Mouse (Mus musculus): ENCODE data around the gene Cpm. TPM values are rescaled to one million over a fixed set of nuclear protein-coding genes. Genes with fewer than 3 reads are reported as not detected.

The Cpm gene
- total RNA-seq, 2 experiments from 2014 or later: 4.0 to 5.3 TPM

DNA sequence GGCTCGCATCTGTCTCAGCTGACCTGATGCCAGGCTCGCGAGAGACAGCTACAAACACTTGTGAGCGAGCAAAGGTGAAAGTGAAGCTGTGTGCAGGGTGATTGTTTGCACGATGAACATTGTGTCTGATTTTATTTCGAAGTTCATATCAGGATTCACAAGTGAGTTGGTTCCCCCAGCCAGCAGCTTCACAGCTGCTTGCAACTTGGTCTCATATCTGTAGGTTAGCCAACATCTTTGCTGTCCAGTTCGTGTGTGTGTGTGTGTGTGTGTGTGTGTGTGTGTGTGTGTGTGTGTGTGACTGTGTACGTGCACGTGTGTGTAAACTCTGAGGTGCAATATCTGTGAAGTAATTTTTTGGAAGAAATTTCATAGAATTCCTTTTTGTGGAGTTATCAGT lies 26.2 kb downstream of the Cpm start:
- DNase-seq (ENCODE audit: low spot score in 2 of 2): no peak
- intact Hi-C loops (cut with DNase I): no loop called here

DNA sequence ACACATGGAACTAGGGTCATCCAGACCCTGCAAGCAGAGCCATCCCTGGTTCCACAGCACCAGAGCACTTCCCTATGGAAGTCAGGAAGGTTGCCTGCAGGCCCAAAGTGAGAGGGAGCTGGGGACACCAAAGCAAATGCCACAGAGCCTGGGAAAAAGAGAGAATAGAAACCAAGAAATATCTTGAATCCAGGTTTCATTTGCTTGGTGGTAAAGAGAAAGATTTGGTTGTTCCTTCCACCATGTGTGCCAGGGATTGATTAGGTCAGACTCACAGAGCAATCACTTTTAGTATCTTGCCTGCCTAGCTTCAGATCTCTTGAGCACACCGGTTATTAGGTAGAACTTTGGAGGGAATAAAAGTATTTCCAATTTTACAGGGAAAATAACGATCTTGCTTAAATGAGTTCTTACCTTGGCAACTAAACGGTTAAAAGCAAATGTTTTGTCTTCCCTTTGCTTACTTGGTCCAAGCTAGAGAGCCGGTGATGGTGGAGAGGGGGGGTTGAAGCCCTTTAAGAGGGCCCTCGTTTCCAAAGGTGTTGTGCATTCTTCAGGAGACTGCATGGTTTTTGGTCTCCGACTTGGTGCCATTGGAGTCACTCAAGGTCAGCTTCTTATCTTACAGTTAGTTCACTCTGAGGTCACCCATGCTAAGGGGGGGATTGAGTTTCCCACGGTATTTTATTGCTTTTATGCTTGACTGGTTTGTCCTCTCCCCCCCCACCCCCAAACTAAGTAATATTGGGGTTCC lies 26.8 kb downstream of the Cpm start:
- no peak for DNase-seq (ENCODE audit: low spot score in 2 of 2)
- intact Hi-C loops (cut with DNase I): no loop called here

DNA sequence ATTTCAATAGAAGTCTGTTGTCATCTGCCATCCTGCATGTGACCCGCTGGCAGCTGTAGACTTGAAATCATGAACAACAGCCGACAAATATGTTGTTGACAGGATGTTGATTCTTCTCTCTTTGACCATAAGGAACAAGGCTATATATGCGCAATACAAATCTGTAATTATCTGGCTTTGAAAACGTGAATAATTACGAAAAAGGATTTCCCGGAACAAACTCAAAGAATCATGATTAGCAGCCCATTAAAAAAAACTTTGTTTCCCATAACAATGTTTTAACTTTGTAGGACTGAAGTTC lies 27.3 kb downstream of the Cpm start:
- intact Hi-C loops (cut with DNase I): no loop called here
- DNase-seq (ENCODE audit: low spot score in 2 of 2): no peak

DNA sequence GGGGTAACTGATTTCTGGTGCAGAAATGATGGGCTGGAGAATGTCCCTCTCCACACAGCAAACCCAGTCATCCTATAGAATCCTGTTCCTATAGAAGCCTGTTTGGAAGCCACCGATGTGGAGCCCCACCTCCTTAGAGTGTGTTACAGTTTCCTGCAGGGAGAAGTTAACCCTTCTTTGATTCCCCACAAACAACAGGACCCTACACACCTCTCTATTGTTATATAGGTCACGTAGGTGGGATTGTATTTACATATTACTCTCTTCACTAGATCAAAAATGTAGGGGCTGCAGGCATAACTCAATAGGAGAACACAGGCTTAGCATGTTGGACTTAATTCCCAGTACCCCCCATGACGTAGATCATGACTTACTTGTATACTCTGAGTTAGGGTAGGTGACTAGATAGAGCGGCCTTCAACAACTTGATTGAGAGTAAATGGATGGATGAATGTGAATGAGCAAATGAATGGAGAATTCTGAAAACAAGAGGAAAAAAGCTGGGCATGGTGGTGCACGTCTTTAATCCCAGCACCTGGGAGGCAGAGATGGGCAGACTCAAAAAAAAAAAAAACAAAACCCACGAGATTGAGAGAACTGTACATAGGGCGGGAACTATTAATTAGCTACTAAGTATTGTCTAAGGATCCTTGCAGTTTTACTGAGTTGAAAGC lies 27.8 kb downstream of the Cpm start:
- intact Hi-C loops (cut with DNase I): no loop called here
- DNase-seq (ENCODE audit: low spot score in 2 of 2): no peak

GRCm38 (mm10) chr10:117657659-117658306 lies 28.5 kb downstream of the Cpm start:
- no peak for DNase-seq (ENCODE audit: low spot score in 2 of 2)
- intact Hi-C loops (cut with DNase I): no loop called here

DNA sequence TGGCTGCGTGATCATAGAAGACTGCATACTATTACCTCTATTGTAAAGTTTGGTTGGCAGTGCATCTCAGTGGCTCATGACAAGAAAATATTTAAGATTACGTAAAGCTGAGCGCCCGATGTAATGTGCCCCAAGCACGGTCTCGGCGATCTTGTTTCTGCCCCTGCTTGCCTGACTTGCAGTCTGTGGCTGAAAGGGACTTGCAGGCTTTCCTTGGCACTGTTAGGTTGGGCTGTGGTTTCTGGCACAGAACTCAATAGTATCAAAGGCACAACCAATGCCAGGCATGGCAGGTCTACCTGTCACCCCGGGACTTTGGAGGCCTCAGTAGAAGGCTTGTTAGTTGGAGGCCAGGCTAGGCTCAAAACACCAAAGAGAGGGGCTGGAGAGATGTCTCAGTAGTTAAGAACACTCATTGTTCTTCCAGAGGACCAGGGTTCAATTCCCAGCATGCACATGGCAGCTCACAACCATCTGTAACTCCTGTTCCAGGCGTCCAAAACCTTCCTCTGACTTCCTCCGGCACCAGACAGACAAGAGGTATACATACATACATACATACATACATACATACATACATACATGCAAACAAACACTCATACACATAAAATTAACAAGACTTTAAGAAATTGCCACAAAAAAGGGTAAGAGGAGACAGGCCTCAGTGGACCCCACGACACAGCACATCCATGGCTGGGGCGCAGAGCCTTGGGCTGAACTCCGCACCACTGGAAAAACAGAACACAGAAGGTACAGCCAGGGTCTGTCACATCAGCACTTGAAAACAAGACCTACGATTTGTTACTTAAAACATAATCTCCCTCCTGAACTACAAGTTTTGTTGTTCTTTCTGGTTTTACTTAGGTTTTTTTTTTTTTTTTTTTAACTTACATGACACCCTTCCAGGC lies 29.5 kb downstream of the Cpm start:
- no peak for DNase-seq (ENCODE audit: low spot score in 2 of 2)
- intact Hi-C loops (cut with DNase I): no loop called here

DNA sequence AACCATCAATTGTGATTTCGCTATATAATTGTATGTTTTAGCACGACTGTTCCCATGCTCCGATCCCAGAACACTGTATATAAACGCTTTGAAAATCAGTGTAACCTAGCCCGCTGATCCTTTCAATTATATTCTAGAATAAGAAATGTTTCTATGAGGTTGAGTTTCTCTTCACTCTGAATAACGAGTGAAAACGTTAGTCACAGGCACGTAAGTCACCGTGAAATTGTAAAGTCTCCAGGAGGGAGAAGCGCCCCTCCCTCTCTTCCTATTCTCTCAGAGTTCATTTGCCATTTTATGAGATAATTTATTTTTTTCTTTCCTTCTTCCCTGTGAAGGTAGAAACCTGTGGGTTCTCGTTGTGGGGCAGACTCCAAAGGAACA lies 30.1 kb downstream of the Cpm start:
- no peak for DNase-seq (ENCODE audit: low spot score in 2 of 2)
- intact Hi-C loops (cut with DNase I): no loop called here

GRCm38 (mm10) chr10:117659819-117660218 lies 30.5 kb downstream of the Cpm start:
- DNase-seq (ENCODE audit: low spot score in 2 of 2): no peak
- intact Hi-C loops (cut with DNase I): no loop called here

- no peak for DNase-seq (ENCODE audit: low spot score in 2 of 2)
- intact Hi-C loops (cut with DNase I): no loop called here
Measured at GRCm38 (mm10) chr10:117662316-117663055, 33.2 kb downstream of the Cpm start.

- no peak for DNase-seq (ENCODE audit: low spot score in 2 of 2)
- intact Hi-C loops (cut with DNase I): no loop called here
Measured at GRCm38 (mm10) chr10:117663056-117663864, 34.0 kb downstream of the Cpm start.

DNA sequence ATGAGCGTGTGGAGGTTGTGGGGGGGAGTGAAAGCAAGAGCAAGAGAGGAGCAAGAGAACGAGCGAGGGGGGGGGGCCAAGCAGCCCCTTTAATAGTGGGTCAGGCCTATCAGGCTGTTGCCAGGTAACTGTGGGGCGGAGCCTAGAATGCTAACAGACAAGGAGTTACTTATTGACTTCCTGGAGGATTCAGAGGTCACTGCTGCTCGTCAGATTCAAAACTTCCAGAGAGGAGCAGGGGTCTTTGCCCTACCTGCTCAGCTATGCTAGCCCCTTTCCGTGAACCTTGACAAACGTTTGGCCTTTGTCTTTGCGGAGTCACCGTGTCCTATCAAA lies 34.5 kb downstream of the Cpm start:
- intact Hi-C loops (cut with DNase I): no loop called here
- no peak for DNase-seq (ENCODE audit: low spot score in 2 of 2)

GRCm38 (mm10) chr10:117664208-117664925 lies 35.1 kb downstream of the Cpm start:
- no peak for DNase-seq (ENCODE audit: low spot score in 2 of 2)
- intact Hi-C loops (cut with DNase I): no loop called here

- DNase-seq (ENCODE audit: low spot score in 2 of 2): no peak
- intact Hi-C loops (cut with DNase I): no loop called here
Measured at GRCm38 (mm10) chr10:117664926-117665209, 35.6 kb downstream of the Cpm start.

DNA sequence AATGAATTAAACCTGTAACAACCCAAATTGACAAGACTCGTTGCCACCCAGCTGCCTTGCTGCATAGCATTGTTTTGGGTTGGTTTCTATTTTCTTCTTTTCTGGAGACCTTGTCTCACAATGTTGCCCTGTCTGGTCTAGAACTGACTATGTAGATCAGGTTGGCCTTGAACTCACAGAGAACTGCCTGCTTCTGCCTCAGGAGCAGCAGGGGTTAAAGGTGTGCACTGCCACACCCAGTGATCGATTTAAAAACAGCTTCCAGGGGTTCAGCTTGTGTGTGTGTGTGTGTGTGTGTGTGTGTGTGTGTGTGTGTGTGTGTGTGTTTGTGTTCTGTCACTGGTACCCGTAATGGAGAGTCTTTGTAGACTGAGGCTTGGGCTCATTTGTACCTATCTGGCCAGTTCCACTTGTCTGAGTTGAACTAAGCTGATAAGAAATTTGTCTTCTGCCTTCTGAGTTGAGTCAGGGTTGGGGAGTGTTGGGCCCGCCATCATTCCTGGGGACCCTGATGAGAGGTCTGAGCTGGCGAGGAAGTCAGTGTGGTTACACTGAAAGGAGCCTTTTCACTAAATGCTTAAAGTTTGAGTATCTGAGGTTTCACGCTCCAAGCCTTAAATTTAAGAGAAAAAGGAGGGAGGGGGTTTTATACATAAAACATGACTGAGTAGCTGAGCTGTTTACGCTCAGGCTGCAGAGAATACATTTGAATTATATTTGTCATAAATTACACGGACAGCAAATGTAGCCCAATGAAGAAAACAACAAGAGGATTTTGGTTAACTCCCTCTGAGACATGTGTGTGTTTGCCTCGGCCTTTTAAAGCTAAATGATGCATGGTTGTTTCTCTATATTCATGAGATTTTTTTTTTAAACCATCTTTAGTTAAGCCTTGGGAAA lies 36.3 kb downstream of the Cpm start:
- intact Hi-C loops (cut with DNase I): no loop called here
- DNase-seq (ENCODE audit: low spot score in 2 of 2): no peak

DNA sequence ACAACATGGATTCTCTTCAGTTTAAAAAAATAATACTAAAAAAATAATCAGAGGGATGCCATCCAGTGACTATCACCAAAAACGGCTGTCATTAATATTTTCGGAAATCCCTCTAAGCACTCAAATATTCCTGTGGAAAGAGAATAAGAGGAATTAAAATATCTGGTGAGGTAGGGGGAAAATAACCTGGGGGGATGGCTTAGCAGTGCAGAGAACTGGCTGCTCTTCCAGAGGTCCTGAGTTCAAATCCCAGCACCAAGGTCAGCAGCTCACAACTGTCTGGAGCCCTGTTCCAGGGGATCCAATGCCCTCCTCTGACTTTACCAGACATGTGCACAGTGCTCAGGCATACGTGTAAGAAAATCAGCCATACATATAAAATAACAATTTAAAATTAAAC lies 37.1 kb downstream of the Cpm start:
- intact Hi-C loops (cut with DNase I): no loop called here

GRCm38 (mm10) chr10:117666947-117667630 lies 37.8 kb downstream of the Cpm start:
- intact Hi-C loops (cut with DNase I): no loop called here
- DNase-seq (ENCODE audit: low spot score in 2 of 2): no peak

More for the DNA sequence above, 37.1 kb downstream of the Cpm start:
- no peak for DNase-seq (ENCODE audit: low spot score in 2 of 2)

Data from left cerebral cortex, postnatal 25 days (tissue).